Mouse (Mus musculus): ENCODE data around the gene Large2.

DNA sequence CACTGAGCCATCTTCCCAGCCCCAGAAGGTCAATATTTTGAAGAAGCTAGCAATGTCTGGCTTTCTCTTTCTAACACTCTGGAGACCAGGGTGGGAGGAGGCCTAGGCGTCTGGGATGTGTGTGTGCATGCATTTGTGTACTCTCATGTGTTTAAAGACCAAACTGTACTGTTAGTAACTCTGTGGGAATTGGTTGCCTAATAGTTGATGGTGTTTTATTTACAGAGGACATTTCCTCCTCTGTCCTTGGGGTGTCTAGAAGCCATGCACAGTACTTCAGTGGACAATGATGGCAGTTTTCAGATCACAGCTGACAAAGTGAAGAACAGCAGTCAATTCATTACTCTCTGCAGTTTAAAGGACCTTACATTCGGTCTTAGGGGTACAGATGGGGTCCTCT is 27.5 kb downstream of the Large2 start:
- no peak for TF ChIP-seq CTCF (IDR thresholded peaks at IDR 0.05; ENCODE audit: low read depth)
- no peak for TF ChIP-seq EP300 (IDR thresholded peaks at IDR 0.05; ENCODE audit: low read depth)

All from heart, postnatal 0 days (tissue).